Mouse (Mus musculus): ENCODE results near the gene Btbd1.
A peak's percentile ranks its signal among the peaks of the same experiment; 100 is the strongest.
"Not testable (repeated sequence)": the region's sequence is repeated elsewhere in the genome, so short reads cannot be mapped to it uniquely, and the experiment has no call there.

Btbd1 gene

DNA sequence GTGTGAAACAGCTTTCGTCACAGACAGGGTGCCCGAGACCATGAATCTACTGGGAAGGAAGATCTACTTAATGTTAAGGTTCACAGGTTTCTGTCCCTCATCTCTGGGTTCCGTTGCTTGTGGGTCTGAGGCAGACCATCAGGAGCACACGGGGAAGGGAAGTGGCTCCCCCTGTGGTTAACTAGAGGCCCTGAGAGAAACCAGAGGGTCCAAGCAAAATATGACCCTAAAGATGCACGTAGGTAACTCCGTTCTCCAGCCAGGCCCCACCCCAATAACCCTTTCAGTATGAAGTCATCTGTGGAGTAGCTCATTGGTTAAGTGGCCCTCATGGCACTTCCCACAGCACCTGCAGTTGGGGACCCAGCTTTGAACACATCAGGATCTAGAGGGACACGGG lies 20.4 kb upstream of the Btbd1 start:
- no peak for DNase-seq (ENCODE audit: low spot score in 2 of 2)

DNA sequence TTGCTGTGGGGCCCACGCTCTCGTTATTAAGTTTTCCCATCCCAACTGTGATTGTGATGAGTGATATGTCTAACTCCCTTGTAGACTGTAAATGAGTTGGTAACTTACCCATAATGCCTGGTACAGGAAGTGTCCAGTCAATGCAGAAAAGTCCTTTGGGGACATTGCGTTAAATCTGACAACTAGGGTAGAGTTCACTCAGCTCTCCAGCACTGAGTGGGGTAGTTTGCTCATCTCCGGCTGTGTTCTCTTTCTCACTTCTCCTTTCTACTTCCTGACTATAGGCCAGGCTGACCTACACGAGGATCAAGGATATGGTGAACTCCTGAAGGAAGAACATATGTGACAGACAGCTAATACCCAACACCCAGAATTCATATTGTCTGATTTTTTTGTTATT lies 20.0 kb upstream of the Btbd1 start:
- no peak for DNase-seq (ENCODE audit: low spot score in 2 of 2)

DNA sequence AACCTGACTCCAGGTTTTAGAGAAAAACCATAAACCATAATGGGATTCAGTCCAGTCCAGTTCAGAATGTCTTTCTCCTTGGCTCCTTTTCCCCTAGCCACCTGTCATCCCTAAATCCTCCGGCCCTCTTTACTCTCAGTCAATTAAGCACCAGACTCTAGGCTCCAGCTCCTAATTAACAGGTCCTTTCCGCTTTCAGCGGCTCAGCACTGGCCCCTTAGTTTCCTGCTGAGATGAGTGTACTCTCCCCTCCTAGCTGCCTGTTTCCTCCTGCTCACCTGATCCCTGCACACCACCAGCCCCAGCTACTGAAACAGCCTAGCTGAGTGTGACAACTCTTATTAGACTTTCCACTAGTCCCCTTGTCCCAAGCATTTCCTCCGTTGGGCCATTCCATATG lies 18.5 kb upstream of the Btbd1 start:
- no peak for DNase-seq (ENCODE audit: low spot score in 2 of 2)

DNA sequence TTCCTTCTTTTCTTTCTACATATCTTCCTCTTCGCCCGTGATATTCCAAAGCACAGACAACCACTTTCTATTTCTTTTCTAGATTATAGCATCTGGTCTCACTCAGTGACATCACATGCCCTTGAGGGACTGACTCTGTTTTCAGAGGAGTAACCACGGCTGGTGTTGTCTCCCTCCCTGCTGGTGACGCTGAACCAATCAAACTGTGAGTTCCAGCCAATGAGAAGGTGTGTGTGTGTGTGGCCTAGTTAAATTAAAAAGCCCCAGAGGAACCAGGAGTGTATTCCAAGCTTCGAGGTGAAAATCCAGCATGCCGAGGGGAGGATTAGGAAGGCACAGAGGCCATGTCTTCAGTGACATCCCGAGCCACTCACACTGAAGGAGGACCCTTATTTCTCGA lies 17.8 kb upstream of the Btbd1 start:
- DNase-seq (ENCODE audit: low spot score in 2 of 2): no peak

DNA sequence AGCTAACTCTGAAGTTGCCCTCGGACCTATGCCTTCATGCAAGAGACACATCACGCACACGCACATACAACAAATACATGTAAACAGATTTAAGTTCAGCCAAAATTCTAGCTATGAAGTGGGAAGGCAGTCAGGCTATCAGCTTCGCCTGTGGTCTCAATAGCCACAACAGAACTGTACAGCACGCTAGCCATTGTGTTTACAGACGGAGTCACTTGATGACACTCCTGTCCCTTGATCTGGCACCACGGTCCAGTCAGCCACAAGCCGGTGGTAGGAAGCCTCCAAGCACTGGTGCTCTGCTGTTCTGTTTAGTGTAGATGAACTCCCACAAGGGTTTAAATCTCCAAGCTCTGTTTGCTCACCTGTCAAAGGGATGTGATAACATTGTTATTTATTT lies 16.8 kb upstream of the Btbd1 start:
- no peak for DNase-seq (ENCODE audit: low spot score in 2 of 2)

DNA sequence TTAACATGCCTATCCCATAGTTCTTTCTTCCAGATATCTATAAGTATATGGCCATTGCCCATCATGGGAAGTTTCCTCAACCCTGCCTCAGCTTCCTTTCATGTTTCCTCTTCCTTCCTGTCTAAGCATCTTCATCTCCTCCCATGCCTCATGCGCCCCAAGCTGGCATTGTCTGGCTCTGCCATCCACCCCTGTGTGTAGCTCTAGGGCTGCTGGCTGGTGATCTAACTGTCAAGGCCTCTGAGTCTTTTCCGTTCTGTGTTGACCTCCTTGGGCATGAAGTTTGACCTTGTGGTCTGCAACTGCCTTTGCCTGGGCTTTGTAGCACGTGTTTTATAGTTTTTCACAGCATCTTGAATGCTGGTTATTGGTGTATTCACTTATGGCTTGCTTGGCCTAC lies 16.1 kb upstream of the Btbd1 start:
- no peak for DNase-seq (ENCODE audit: low spot score in 2 of 2)

DNA sequence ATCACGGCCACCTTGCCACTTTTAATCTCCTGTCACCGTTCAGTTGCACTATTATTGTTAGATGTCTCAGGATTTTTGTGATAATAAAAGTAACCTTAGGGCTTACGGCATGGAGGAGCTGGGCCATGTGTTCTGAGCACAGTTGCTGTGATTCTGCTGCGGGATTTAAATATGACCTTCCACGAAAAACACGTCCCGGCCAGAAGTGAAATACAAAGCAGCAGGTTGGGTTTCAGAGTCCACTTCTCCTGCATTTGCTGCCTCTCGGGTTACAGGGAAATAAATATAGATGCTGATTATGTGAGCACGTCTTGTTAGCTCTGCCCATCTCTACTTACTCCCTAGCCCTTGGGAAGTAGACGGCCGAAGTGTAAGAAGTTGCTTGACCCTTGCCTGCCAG lies 15.6 kb upstream of the Btbd1 start:
- DNase-seq (ENCODE audit: low spot score in 2 of 2): no peak

DNA sequence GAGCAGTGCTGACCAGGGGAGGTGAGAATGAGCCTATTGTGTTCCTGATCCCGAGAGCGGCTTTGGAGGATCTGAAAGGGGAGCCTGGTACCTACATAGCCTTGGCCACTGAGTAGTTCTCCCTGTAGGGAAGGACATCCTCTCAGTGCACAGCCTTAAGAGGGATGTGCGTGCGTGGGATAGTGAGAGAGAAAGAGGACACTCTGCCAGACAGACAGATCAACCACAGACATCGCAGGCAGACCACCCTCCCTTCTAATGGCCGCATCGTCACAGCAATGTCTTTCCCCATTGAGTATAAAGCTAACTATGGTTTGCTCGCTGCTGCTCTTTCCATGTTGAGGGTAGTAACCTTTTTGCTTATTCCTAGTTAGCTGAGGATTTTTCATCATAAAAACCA lies 14.7 kb upstream of the Btbd1 start:
- DNase-seq (ENCODE audit: low spot score in 2 of 2): no peak

DNA sequence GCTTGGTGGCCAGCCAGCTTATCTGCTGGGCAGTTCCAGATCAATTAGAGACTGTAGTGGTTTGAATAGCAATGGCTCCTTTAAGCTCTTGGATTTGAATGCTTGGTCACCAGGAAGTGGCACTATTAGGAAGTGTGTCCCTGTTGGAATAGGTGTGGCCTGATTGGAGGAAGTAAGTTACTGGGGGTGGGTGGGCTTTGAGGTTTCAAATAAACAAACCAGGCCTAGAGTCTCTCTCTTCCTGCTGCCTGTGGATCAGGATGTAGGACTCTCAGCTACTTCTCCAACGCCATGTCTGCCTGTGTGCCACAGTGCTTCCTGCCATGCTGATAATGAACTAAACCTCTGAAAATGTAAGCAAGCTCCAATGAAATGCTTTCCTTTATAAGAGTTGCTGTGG lies 13.8 kb upstream of the Btbd1 start:
- no peak for DNase-seq (ENCODE audit: low spot score in 2 of 2)

DNA sequence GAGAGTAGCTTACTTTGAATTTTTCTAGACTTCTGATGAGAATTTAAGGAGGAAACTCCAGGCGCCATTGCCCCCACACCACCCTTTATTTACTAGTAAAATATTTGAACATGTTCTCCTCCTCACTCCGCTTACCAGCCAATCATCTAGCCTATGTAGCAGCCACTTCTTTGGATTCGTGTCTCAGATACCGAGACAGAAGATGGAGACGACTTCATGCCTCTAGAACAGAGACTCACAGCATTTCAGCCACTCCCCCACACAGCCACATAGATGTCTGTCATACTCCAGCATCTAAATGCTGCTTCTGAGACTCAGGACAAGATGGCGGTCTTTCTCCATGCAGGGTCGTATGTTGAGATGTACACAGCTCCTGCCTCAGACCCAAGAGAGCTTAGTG lies 12.9 kb upstream of the Btbd1 start:
- no peak for DNase-seq (ENCODE audit: low spot score in 2 of 2)

DNA sequence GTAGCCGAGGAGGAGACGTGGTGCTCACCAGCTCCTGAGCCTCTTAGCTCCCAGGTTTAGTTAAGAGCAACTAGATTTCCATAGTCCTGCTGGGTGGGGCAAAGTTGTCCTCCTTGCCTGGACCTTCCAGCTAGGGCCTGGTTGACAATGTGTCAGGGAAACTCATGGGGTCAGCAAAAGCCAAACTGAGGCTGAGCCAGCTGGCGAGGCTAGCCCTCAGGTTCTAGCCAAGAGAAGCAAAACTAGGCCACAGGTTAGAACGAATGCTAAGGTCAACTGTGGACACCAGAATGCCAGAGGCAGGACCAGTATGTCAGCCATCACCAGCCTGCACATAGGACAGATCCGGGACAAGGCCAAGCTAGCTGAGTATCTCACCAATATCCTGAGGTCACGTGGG lies 12.2 kb upstream of the Btbd1 start:
- DNase-seq (ENCODE audit: low spot score in 2 of 2): no peak

DNA sequence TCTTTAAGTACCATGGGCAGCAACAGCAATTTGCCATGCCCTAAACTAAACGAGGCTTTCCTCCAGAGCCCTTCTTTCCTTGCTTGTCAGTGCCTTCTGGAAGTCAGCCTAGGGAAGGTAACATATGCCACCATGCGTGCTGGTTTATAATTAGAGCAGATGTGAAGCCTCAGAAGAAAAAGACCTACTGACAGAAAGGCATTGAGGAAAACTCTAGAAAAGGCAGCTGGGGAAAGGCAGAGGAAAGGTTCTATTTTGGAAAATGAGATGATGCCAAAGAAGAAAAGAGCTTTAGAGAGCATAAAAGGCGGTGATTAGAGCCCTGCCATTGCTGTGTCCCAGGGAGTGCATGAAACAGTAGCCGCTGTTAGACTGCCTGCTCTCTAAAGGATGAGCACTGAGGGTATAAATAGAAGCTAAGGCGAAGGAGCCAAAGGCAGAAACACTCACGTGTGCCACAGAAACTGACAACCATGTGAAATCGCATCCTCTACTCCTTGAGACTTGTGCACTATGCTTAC lies 11.5 kb upstream of the Btbd1 start:
- DNase-seq (ENCODE audit: low spot score in 2 of 2): no peak

DNA sequence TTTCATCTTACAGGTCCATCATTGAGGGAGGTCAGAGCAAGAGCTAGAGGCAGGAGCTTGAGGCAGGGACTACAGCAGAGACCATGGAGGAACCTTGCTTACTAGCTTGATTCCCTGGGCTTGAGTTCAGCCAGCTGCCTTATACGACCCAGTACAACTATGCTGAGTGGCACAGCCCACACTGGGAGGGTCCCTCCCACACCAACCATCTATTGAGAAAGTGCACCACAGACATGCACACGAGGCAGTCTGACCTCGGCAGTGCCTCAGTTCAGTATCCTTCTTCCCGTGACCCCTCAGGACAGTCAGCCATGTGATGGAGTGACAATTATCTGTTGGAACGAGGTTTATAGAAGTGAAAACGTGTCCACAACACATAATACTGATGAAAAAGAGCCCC lies 10.5 kb upstream of the Btbd1 start:
- DNase-seq (ENCODE audit: low spot score in 2 of 2): no peak

DNA sequence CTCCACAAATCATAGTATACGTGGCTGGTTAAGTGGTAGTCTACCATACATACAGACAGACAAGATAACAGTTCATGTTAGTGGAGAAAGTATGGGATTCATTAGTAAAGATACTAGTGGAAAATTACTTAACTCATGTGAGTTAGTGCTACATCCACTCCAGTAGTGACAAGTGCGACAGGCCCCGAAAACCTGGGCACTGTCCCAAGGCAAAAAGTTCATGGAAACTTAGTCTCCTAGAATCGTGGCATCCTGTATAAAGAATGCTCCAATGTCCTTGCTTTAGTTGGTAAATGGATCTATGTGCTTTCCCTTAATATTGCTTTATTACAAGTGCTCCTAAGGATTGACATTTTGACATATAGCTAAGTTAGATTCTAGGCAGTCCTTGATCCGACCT lies 8.5 kb upstream of the Btbd1 start:
- DNase-seq (ENCODE audit: low spot score in 2 of 2): not testable (repeated sequence)

DNA sequence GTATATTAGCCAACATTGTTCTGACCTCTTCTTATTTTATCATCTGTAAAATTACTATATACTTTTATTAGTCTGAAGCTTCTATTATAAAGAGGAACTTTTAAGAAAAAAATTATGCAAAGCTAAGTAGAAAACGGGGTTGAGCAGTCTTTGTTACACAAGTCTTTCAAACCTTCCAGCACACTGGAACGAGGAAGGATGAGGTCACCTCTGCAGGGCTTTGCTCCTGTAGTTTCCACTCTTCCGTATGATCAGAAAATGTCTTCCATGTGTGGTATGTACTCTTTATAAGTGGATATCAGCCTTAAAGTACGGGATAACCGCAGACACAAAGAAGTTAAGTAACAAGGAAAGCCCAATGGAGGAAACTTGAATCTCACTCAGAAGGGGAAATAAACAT lies 6.2 kb upstream of the Btbd1 start:
- DNase-seq (ENCODE audit: low spot score in 2 of 2): no peak

DNA sequence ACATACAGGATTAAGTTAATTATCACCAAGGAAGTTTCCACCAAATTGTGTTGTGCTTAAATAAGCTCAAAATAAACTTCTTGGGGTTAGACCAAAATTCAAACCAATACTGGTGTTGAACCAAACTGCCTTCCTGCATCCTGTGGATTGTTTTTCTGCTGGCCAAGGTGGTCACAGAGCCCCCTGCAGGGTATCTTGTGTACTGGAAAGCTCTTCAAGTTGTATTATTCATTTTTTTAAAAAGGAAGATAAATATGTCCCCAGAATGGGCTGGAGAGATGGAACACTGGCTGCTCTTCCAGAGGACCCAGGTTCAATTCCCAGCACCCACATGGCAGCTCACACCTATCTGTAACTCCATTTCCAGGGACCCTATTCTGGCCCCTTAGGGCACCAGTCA lies 5.6 kb upstream of the Btbd1 start:
- no peak for DNase-seq (ENCODE audit: low spot score in 2 of 2)

DNA sequence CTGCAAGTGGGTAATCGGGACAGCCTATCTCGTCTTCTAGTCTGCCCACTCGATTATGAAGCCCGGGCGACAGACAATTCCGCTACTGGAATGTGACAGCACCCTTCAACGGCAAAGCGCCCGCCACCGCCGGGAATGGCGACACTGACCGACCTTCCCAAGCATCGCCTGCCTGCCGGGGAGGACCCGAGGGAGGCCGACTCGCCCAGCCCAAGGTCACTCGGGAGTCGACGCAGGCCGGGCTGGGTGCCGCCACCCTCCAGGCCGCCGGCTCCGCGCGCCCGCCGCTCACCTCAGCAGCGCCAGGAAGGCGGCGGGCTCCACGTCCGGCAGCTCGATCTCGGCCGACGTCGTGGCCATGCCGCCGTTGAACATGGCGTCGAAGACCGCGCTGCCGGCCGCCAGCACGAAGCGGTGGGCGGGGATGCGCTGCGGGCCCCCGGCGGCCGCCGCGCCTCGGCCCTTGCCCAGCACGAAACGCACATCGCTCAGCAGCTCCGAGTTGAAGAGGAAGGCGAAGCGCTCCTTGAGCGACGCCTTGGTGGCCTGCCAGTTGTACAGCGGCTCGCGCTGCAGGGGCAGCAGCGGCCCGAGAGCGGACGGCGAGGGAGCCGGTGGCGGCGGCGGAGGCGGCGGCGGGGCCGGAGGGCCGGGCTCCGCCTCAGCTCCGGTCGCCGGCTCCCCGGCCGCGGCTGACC lies 401 bp downstream of the Btbd1 start:
- peak; percentile 41 to 69 for DNase-seq (ENCODE audit: low spot score in 2 of 2)

DNA sequence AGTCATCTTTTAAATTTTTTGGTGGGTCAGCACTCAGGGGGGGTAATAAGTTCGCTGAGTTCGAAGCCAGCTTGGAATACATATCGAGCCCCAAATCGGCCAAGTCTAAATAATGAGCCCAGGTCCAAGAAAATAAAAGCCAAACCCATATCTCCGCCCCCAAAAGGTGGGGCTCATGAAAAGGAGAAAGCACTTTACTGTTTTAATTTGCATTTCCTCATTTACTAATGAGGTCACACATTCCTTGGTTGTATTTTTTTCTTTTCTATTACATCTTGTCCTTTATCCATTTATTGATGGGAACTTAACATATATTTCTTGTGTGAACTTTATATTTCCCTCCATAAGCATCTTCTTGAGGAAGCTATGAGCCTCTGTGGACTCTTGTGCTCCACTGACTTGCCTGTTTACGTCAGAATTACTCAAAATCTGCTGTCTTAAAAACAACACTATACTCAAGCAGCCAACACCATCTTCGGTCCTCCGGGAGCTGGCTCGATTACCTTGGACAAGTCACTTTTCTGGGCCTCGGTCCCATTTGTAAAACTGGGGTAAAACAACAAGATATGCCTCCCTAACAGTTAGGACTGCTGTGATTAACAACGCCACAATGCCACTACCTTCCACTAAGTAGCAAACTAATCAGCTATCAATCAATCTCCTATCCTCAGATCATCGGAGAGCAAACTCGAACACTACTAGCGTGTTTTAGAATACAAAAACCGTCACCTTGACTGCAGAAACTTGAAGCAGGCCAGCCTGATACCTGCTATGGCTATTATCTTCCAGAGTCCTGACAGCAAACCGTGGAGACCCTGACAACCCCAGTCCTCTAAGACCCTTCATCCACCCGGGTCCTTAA lies 1.2 kb downstream of the Btbd1 start:
- no peak for DNase-seq (ENCODE audit: low spot score in 2 of 2)

DNA sequence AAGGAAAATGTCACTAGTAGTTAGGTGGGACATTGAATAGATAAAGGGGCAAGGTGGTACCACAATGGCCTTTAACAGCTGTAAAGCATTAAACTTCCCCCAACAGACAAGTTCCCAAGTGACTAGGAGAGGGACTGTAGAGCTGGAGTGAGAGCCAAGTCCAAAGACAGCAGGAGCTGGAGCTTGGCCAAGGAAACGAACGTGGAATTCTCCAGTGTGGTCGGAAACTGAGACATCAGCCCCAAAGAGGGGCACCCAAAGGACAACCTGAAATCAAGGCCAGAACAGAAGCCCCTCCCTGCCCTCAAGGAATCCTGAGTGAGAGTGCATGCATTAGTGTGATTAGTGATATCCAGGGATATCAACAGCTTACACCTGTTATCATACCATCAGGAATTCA lies 3.9 kb downstream of the Btbd1 start:
- DNase-seq (ENCODE audit: low spot score in 2 of 2): no peak

DNA sequence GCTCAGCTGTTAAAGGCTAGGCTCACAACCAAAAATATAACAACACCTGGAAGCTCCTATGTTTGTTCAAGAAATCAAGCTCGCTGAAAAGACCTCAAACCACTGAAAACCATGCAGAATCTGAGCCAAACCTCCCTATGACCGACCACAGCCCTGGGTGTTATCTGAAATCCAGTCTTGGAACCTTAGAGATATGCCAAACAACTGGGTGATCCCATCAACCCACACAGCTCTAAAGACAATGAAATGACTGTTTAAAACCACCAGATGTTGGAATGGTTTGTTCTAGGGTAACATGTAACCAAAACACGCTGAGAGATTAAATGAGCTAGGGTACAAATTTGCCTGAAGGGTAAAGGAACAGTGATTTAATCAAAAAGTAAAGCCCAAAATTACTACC lies 4.3 kb downstream of the Btbd1 start:
- DNase-seq (ENCODE audit: low spot score in 2 of 2): no peak

DNA sequence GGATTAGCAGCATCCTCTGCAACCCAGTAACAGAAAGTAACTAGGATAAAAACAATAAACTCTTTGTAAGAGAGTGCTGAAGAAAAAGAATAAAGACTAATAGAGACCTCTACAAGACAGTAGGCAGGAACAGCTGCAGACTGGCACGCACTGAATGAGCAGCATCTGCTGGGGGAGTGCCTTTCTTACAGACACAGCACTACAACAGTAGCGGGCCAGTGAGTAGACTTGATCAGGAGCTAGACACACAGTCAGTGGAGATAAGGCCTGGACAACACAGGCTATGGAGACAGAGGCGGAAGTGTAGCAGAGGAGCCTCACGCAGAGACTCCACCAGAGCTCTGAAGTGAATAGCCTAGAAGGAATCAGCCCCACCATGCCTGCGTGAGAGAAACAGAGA lies 23.2 kb downstream of the Btbd1 start:
- no peak for DNase-seq (ENCODE audit: low spot score in 2 of 2)

DNA sequence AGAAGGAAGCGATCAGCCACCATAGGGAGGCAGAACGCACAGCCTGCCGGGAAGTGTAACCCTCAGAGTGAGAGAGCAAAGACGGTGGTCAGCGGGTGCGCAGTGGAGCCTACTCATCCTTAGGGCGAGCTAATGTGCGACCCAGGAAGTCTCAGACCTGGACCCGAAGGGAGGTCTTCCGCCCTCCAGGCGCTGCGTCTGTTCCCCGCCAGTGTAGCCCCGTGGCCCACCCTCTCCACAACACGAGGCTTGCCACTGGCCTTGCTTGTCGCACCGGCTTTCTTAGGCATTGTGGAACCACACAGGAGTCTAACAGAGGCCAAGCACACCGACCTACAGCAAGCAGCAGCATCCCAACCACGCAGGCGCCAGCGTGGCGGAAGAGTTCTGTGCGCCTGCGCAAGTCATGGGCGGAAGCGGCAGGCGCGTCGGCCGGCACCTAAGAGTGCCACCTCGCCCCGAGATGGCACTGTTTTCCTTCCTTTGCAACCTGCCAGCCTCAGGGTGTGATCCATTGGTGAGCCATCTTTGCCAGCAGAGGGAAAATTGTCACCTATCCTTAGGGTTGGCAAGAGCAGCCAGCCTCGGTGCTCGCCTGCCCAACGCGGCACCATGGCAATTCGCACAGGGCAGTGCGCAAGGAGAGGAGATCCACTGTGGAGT lies 40.0 kb downstream of the Btbd1 start, which contains the start of gene 3110040N11Rik:
Gene 3110040N11Rik, minus strand, starts transcription at position 384 of the 663 bp plus-strand sequence.
- peak; percentile 73 to 78 for DNase-seq (ENCODE audit: low spot score in 2 of 2)

DNA sequence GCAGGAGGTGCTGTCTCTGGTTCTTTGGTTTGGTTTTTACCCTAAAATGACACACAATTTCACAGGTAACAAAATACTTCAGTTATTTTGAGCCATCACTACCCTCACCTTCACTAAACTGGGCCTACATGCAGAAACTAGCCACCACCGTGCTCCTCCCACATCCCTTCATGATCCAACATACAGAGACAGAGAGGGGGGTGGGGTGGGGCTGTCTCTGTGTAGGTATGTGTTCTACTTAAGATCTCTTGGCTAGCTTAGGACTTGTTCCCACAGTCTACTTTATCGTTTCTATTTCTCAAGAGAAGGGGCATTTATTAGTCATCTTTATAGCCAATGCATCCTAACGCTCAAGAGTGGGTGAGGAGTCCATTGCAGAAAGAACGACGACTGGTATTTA lies 40.7 kb downstream of the Btbd1 start:
- no peak for DNase-seq (ENCODE audit: low spot score in 2 of 2)

Data from urinary bladder, postnatal 4 days (tissue).